Mouse (Mus musculus) testis, adult 2 months (tissue): ENCODE measurements around the gene Apobec4.

Source experiments
- CTCF ChIP-seq: fragments of 200-500 bp; IDR thresholded peaks from 2 replicates; pipeline ENCODE4 v1.5.1; 2012; ENCODE audit warnings: low read depth, mild to moderate bottlenecking, inconsistent platforms, low read length, moderate library complexity; ENCODE audit not compliant: control insufficient read depth, insufficient read depth, insufficient replicate concordance
- POLR2A ChIP-seq: fragments of 200-500 bp; IDR thresholded peaks from 2 replicates; pipeline ENCODE4 v1.6.1; 2012; ENCODE audit warnings: low read depth, mild to moderate bottlenecking, inconsistent platforms, low read length, moderate library complexity; ENCODE audit not compliant: control insufficient read depth

DNA sequence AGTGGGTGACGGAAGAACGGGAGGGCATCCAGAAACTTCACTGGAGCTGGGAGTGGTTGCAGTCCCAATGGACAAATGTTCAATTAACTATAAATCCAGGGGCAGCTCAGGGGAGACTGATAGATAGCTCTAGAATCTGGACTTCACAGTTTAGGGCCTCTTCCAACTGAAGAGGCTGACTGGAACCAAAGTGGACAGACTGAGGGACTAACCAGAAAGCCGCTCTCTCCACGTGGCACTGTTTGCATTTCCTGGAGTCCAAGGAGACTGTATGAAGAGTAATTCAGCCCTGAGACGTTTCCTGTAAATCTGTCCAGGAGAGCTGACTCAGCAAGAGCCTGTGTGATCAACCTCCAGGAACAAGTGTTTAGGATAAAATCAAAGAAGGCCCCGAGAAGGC is 46.4 kb upstream of the Apobec4 start:
- no peak for TF ChIP-seq POLR2A
- no peak for TF ChIP-seq CTCF
